Mouse (Mus musculus) heart, postnatal 25 days (tissue): Measurements from ENCODE around the gene Gm49361. TPM values are rescaled to one million over a fixed set of nuclear protein-coding genes. Genes with fewer than 3 reads are reported as not detected.
"Not testable (repeated sequence)": the region's sequence is repeated elsewhere in the genome, so short reads cannot be mapped to it uniquely, and the experiment has no call there.

ENCODE experiments used
- DNase-seq: peaks from one replicate; pipeline ENCODE4 v3.0.0; 2022; ENCODE audit warnings: low spot score
- intact Hi-C: fragments of 180-260 bp; cut with DNase I; formaldehyde crosslinking; loops from one replicate; pipeline ENCODE4 v1.15.1; 2025
- total RNA-seq, 2 experiments: library from RNA; stranded (reverse); gene quantifications; 2 replicates each; pipeline ENCODE4 v1.2.3; 2021

Gene Gm49361
- total RNA-seq: 1 to 10 TPM in 1 of 2 experiments, under 1 TPM in 1; 0.99 to 2.1 TPM

- intact Hi-C loops: no loop called here
- DNase-seq: peak; percentile 92
Measured at GRCm38 (mm10) chr14:57746001-57746771, at the start of gene Gm49361. Gene Gm49361 (minus strand): TSS chr14:57746103.

- intact Hi-C loops: loop anchor here (10.0 kb wide), 1 partner anchor 106 kb away; no protein-coding TSS in a partner anchor
- DNase-seq: no peak
Measured at GRCm38 (mm10) chr14:57791171-57791570, 45.3 kb upstream of the Gm49361 start.

- intact Hi-C loops: loop anchor here (10.0 kb wide), 1 partner anchor 105 kb away; no protein-coding TSS in a partner anchor
- DNase-seq: no peak
Measured at GRCm38 (mm10) chr14:57789759-57790158, 43.9 kb upstream of the Gm49361 start.

DNA sequence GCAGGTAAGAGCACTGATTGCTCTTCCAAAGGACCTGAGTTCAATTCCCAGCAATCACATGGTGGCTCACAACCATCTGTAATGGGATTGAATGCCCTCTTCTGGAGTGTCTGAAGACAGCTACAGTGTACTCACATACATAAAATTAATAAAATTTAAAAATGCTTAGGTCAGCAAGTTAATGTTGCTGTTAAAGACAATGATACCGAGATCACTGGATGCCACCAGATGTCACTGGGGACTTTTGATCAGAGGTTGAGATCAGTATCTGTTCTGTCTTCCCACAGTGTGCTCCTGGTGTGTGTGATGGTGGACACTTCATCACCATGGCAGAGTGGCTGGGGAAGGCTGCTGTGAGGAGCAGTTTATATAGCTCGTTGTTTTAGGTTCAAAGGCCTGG, 43.4 kb upstream of the Gm49361 start:
- intact Hi-C loops: no loop called here
- DNase-seq: no peak

- intact Hi-C loops: no loop called here
- no peak for DNase-seq
Measured at GRCm38 (mm10) chr14:57787406-57787805, 41.5 kb upstream of the Gm49361 start.

DNA sequence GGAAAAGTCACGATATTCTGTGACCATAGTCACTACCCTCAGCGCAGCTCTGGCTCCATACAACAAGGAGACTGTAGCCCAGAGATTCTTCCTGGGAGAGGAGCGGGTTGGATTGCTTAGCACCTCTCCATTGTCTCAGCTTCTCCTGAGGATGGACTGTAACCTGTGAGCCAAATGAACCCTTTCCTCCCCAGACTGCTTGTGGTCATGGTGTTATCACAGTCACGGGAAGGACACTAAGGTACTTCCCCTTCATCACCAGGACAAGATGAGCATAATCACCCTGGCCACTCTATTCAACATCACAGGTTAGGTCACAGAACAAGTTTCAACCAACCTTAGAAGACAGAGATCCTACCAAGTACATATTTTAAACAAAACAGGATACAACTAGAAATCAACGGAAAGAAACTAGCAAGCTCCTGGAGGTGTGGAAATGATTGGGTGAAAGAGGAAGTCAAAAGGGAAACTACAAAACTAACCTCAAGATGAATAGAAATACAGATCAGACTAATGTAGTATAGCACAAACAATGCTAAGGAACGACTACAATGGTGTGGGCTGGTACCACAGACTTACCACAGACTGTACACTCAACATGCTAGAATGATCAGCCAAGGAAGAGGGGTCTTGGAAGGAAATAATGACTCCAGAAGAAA, 26.4 kb upstream of the Gm49361 start:
- no peak for DNase-seq
- intact Hi-C loops: no loop called here

DNA sequence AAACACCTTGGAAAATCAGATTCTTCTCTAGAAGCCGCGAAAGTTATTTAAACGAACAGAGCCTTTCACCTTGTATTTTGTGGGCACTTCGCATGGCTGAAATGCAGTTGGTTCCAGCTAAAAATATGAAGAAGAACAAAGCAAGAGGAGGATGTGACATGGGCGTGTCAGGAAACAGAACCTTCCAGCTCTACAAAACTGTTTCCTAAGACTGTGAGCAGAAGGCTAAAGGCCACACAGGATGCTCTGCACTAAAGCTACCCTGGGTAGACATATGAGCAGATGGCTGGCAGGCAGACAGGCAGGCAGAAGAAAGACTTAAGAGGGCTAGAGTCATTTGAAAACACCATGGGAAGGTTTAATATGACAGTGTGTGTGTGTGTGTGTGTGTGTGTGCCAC, 23.2 kb upstream of the Gm49361 start:
- no peak for DNase-seq
- intact Hi-C loops: no loop called here

GRCm38 (mm10) chr14:57760447-57761412, 14.8 kb upstream of the Gm49361 start:
- intact Hi-C loops: no loop called here
- no peak for DNase-seq

DNA sequence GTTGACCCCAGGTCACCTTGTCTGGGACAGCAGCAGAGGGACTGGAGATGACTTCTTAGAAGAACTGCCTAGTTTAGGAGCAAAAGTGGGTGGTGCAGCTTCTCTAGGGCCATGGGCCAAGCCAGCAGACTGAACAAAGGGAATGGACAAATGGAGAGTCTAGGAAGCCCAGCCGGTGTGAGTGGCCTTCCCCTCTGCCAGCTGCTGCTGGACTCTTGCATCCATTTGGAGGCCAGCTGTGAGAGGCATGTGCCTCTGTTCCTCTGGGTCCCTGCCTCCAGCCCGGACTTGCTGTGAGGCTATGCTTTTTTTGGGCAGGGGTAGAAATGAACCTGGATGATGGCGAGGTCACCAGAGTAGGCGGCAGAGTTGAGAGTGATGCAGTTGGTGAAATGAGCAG, 12.3 kb upstream of the Gm49361 start, which contains the start of gene Lats2:
Gene Lats2, minus strand, starts transcription at position 152 of the 400 bp plus-strand sequence.
- no peak for DNase-seq
- intact Hi-C loops: no loop called here

GRCm38 (mm10) chr14:57756094-57756493, 10.2 kb upstream of the Gm49361 start:
- intact Hi-C loops: no loop called here
- no peak for DNase-seq

GRCm38 (mm10) chr14:57755661-57756060, 9.8 kb upstream of the Gm49361 start:
- intact Hi-C loops: no loop called here
- no peak for DNase-seq

DNA sequence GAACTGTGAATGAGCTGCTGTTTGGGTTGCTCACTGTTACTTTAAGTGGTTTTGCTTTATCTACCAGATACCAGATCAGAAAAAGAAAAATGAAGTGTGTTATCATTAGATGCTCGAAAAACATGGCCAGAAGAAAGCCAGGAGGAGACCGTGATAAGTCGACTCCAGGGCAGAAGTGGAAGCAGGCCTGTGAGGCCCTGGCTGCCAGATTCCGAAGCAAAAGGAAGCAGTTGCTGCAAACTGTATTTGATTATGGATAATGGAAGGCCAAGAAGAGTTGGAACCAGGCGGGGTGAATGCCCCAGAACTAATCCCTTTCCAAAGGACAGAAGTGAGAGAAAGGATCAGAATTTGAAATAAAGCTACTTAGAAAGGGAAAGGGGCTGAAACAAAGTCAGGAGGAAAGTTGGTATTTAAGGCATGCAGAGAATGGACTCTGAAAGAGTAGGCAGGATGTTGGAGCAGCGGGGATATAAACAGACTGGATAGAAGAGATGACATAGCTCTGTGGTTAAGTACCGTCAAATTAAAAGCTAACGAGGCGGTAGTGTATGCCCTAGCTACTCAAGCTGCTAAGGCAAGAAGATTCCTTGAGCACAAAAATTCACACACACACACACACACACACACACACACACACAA, 7.6 kb upstream of the Gm49361 start:
- intact Hi-C loops: no loop called here
- no peak for DNase-seq

GRCm38 (mm10) chr14:57751006-57751405, 5.1 kb upstream of the Gm49361 start:
- intact Hi-C loops, DNase-seq: not testable (repeated sequence)

DNA sequence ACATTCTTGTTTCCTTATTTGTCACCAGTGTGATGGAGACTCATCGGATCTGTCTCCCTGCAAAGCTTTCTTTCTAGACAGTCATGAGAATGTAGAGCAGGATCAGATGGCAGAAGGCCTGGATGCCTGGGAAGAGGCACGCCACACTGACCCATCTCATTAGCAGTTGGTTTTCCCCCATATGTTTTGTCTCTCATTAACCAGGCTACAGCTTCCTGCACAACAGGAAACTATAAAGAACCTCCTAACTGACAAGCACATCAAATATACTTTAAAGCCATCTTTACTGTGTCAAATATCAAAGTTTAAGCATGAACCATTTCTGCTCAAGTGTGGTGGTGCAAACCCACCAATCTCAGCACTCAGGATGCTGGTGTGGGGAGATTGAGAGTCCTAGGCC, 3.6 kb upstream of the Gm49361 start:
- intact Hi-C loops: no loop called here
- DNase-seq: no peak

GRCm38 (mm10) chr14:57745291-57745969, 473 bp downstream of the Gm49361 start:
- peak; percentile 42 for DNase-seq
- intact Hi-C loops: loop anchor here (1.0 to 2.0 kb wide), 4 partner anchors 15 to 61 kb away; partner anchors contain the start of gene Sap18

DNA sequence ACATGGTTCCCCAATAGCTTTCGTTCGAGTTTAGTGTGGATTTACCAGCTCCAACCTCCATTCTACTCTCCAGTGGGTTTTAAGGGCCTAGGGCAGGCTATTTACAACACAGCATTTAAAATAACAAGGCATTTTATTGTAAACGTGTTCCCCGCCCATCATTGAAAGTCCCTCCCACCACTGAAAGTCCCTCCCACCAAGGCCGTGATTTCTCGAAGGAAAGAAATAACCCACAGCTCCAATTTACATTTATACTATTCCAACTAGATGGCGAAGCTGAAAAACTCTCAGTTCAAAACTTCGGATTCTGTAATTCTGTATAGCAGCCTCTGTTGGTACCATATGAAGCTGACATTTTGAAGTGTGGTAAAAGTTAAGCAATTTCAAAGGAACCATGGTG, 1.4 kb downstream of the Gm49361 start:
- no peak for DNase-seq
- intact Hi-C loops: loop anchor here (2.0 kb wide), 3 partner anchors 14 to 60 kb away; partner anchors contain the start of gene Sap18

DNA sequence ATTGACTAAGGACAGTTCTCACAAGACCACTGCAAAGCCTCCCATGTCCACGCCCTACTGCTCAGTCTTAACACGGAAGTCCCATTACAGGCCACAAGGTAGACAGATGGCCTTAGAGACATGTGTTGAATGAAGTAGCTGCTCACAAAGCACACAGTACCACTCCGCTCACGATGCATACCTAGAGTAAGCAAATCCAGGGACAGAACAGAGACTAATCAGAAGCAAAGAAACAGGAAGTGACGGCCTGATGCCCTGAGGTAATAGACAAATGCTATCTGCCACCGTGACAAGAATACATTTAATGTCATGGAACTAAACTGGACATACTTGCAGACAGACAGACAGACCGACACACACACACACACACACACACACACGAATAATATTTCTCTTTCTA, 5.3 kb downstream of the Gm49361 start:
- no peak for DNase-seq
- intact Hi-C loops: no loop called here

- DNase-seq: no peak
- intact Hi-C loops: no loop called here
Measured at GRCm38 (mm10) chr14:57737089-57737488, 8.8 kb downstream of the Gm49361 start.

DNA sequence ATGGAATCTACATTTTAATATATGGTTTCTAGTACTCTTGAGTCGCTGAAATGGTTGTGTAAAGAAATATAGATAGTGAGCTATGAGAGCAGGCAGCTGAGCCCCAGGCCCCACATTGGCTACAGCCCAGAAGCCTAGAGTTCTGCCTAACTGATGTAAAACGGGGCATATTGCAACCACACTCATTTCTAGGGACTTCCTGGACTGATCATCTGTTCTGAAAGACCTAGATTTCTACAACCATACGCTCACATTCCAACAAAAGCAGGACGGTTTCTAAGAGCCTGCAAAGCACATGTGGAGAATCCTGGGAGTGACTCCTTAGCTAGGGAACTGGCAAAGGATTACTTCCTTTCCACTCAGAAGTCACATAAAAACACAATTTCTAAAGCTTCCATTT, 9.8 kb downstream of the Gm49361 start:
- intact Hi-C loops: no loop called here
- no peak for DNase-seq
